Mouse (Mus musculus): ENCODE results near the gene Kalrn.

The Kalrn gene

GRCm38 (mm10) chr16:34351575-34352150 is 221.7 kb downstream of the Kalrn start:
- no peak for DNase-seq (ENCODE audit: low spot score in 2 of 2)

GRCm38 (mm10) chr16:34347574-34347973 is 225.8 kb downstream of the Kalrn start:
- DNase-seq (ENCODE audit: low spot score in 2 of 2), result no peak

- DNase-seq (ENCODE audit: low spot score in 2 of 2), result no peak
These were observed 228.1 kb downstream of the Kalrn start for GRCm38 (mm10) chr16:34344895-34345876.

- DNase-seq (ENCODE audit: low spot score in 2 of 2), result no peak
These were observed 229.4 kb downstream of the Kalrn start for GRCm38 (mm10) chr16:34343968-34344367.

- no peak for DNase-seq (ENCODE audit: low spot score in 2 of 2)
These were observed 230.2 kb downstream of the Kalrn start for GRCm38 (mm10) chr16:34343161-34343560.

GRCm38 (mm10) chr16:34342369-34343160 is 230.8 kb downstream of the Kalrn start:
- no peak for DNase-seq (ENCODE audit: low spot score in 2 of 2)

- DNase-seq (ENCODE audit: low spot score in 2 of 2), result no peak
These were observed 238.4 kb downstream of the Kalrn start for GRCm38 (mm10) chr16:34334919-34335318.

GRCm38 (mm10) chr16:34331630-34332029 is 241.7 kb downstream of the Kalrn start:
- DNase-seq (ENCODE audit: low spot score in 2 of 2), result no peak

GRCm38 (mm10) chr16:34329876-34330275 is 243.5 kb downstream of the Kalrn start:
- DNase-seq (ENCODE audit: low spot score in 2 of 2), result no peak

GRCm38 (mm10) chr16:34329431-34329873 is 243.9 kb downstream of the Kalrn start:
- no peak for DNase-seq (ENCODE audit: low spot score in 2 of 2)

GRCm38 (mm10) chr16:34327890-34328289 is 245.4 kb downstream of the Kalrn start:
- DNase-seq (ENCODE audit: low spot score in 2 of 2), result no peak

- no peak for DNase-seq (ENCODE audit: low spot score in 2 of 2)
These were observed 247.5 kb downstream of the Kalrn start for GRCm38 (mm10) chr16:34325869-34326268.

GRCm38 (mm10) chr16:34325161-34325560 is 248.2 kb downstream of the Kalrn start:
- no peak for DNase-seq (ENCODE audit: low spot score in 2 of 2)

GRCm38 (mm10) chr16:34324735-34325134 is 248.6 kb downstream of the Kalrn start:
- no peak for DNase-seq (ENCODE audit: low spot score in 2 of 2)

GRCm38 (mm10) chr16:34323496-34323895 is 249.8 kb downstream of the Kalrn start:
- no peak for DNase-seq (ENCODE audit: low spot score in 2 of 2)

GRCm38 (mm10) chr16:34322546-34322945 is 250.8 kb downstream of the Kalrn start:
- peak in 1 of 2 experiments; percentile 4 for DNase-seq (ENCODE audit: low spot score in 2 of 2)

- DNase-seq (ENCODE audit: low spot score in 2 of 2), result no peak
These were observed 252.1 kb downstream of the Kalrn start for GRCm38 (mm10) chr16:34321066-34321790.

GRCm38 (mm10) chr16:34320023-34320800 is 253.1 kb downstream of the Kalrn start:
- no peak for DNase-seq (ENCODE audit: low spot score in 2 of 2)

GRCm38 (mm10) chr16:34317110-34317509 is 256.2 kb downstream of the Kalrn start:
- DNase-seq (ENCODE audit: low spot score in 2 of 2), result no peak

- no peak for DNase-seq (ENCODE audit: low spot score in 2 of 2)
These were observed 257.1 kb downstream of the Kalrn start for GRCm38 (mm10) chr16:34316253-34316652.

GRCm38 (mm10) chr16:34314071-34314470 is 259.3 kb downstream of the Kalrn start:
- DNase-seq (ENCODE audit: low spot score in 2 of 2), result no peak
